In the genomic region with DNA sequence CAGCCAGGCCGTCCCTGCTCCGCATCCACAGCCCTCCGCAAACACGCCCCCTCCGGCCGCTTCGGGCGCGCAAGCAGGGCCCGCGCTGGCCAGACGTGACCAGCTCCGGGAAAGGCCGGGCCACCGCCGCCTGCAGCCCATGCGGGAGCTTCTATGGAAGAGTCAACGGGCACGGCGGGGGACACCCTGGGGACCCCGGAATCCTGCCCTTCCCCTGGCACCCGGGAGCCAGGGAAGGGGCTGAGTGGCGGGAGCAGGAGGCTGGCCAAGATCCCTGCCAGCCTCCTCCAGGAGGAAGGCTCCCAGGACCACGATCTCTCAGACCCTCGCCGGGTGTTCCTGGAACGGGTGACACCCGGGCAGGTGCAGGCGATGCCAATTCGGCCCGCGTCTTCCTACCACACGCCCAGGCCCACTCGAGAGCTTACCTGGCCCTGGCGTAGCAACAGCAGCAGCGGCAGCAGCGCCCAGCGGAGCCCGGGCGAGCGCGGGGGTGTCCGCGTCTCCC, we compare ENCODE assay signal across 1 mouse cellular context.
A peak's percentile ranks its signal among the peaks of the same experiment; 100 is the strongest.
TF ChIP-seq lines count a peak whose summit lies in the region.

No protein-coding gene starts in this region.

TF ChIP-seq in CH12.LX, 34 proteins besides CTCF, POLR2A, EP300 and RAD21 (continued from another document):
- no peak for TF ChIP-seq PAX5 (IDR thresholded peaks at IDR 0.05; ENCODE audit: low read length)
- peak; percentile 72 for TF ChIP-seq MXI1 (IDR thresholded peaks at IDR 0.05; ENCODE audit: low read depth, low read length)
- TF ChIP-seq ELF1 (IDR thresholded peaks at IDR 0.05; ENCODE audit: low read depth, low read length) = no peak
- no peak for TF ChIP-seq ZKSCAN1 (IDR thresholded peaks at IDR 0.05; ENCODE audit: borderline replicate concordance, low read depth, low read length)
- TF ChIP-seq ZC3H11A (IDR thresholded peaks at IDR 0.05; ENCODE audit: low read depth, low read length) = no peak
- TF ChIP-seq SMC3 (IDR thresholded peaks at IDR 0.05; ENCODE audit: low read depth, low read length) = no peak
- no peak for TF ChIP-seq CHD1 (IDR thresholded peaks at IDR 0.05; ENCODE audit: low read depth, low read length)
- TF ChIP-seq E2F4 (IDR thresholded peaks at IDR 0.05; ENCODE audit: insufficient replicate concordance, low read depth, low read length) = no peak
- no peak for TF ChIP-seq GABPA (IDR thresholded peaks at IDR 0.05; ENCODE audit: insufficient replicate concordance, low read depth, low read length)
- 0 out of 2 replicates have a peak, but pooled peaks have one; percentile 8 for TF ChIP-seq MYC (IDR thresholded peaks at IDR 0.05; ENCODE audit: low read depth, low read length)
- TF ChIP-seq POLR2AphosphoS2 (IDR thresholded peaks at IDR 0.05; ENCODE audit: low read depth, low read length) = no peak
- no peak for TF ChIP-seq BHLHE40 (IDR thresholded peaks at IDR 0.05; ENCODE audit: low read depth, low read length)
- TF ChIP-seq NRF1 (IDR thresholded peaks at IDR 0.05; ENCODE audit: low read depth, low read length) = no peak
- TF ChIP-seq USF1 (IDR thresholded peaks at IDR 0.05; ENCODE audit: low read depth, low read length) = no peak
- TF ChIP-seq ZNF384 (IDR thresholded peaks at IDR 0.05; ENCODE audit: low read depth, low read length) = no peak
- 0 out of 2 replicates have a peak, but pooled peaks have one; percentile 9 for TF ChIP-seq MAZ (IDR thresholded peaks at IDR 0.05; ENCODE audit: low read depth, low read length)
